Mouse (Mus musculus) heart, embryonic 15.5 days (tissue): ENCODE data around the gene Frmd5. TPM values are rescaled to one million over a fixed set of nuclear protein-coding genes. Genes with fewer than 3 reads are reported as not detected.
A peak's percentile ranks its signal among the peaks of the same experiment; 100 is the strongest.
"Not testable (repeated sequence)": the region's sequence is repeated elsewhere in the genome, so short reads cannot be mapped to it uniquely, and the experiment has no call there.

Experiments used
- ATAC-seq: fragments of 200-750 bp; cut with Nextera tagmentation; replicated peaks from 2 replicates; pipeline ENCODE4 v1.8.0; 2017; ENCODE audit warnings: low read depth, moderate TSS enrichment; ENCODE audit not compliant: insufficient number of reproducible peaks, insufficient read depth, low FRiP score
- H3K27ac ChIP-seq: fragments of 300-500 bp; sonication (generic); 2 replicates; pipeline ENCODE4 v1.5.1; 2015; ENCODE audit warnings: mild to moderate bottlenecking, inconsistent platforms
- H3K27me3 ChIP-seq: fragments of 300-500 bp; sonication (generic); 2 replicates; pipeline ENCODE4 v1.6.1; 2015; ENCODE audit warnings: inconsistent platforms
- H3K36me3 ChIP-seq: fragments of 300-500 bp; sonication (generic); 2 replicates; pipeline ENCODE4 v1.6.1; 2015; ENCODE audit warnings: mild to moderate bottlenecking, inconsistent platforms
- H3K4me1 ChIP-seq: fragments of 300-500 bp; sonication (generic); replicated peaks from 2 replicates; pipeline ENCODE4 v1.6.1; 2015; ENCODE audit warnings: inconsistent platforms
- H3K4me2 ChIP-seq: fragments of 300-500 bp; sonication (generic); 2 replicates; pipeline ENCODE4 v1.6.1; 2015; ENCODE audit warnings: inconsistent platforms, mild to moderate bottlenecking, moderate library complexity
- H3K4me3 ChIP-seq: fragments of 300-500 bp; sonication (generic); 2 replicates; pipeline ENCODE4 v1.5.1; 2015; ENCODE audit warnings: mild to moderate bottlenecking, inconsistent platforms
- H3K9ac ChIP-seq: fragments of 300-500 bp; sonication (generic); 2 replicates; pipeline ENCODE4 v1.6.1; 2015; ENCODE audit warnings: mild to moderate bottlenecking, inconsistent platforms
- H3K9me3 ChIP-seq: fragments of 300-500 bp; sonication (generic); replicated peaks from 2 replicates; pipeline ENCODE4 v1.6.1; 2016; ENCODE audit warnings: inconsistent platforms
- WGBS: fragments of 180-500 bp; shearing (Covaris S2); methylation state at CpG from one replicate; pipeline ENCODE4 v1.1.7; 2015; ENCODE audit warnings: mixed read lengths; 5-methylcytosine and 5-hydroxymethylcytosine counted together
- polyA plus RNA-seq: library from polyadenylated mRNA; unstranded; fragments of >200 nt; fragmentation: Nextera tagmentation; extraction: Ambion mirVana; gene quantifications from 2 replicates; pipeline ENCODE4 v1.2.1, GENCODE M21; 2015

Frmd5 gene
- polyA plus RNA-seq, 1 experiment from 2014 or later, result 47.3 TPM

DNA sequence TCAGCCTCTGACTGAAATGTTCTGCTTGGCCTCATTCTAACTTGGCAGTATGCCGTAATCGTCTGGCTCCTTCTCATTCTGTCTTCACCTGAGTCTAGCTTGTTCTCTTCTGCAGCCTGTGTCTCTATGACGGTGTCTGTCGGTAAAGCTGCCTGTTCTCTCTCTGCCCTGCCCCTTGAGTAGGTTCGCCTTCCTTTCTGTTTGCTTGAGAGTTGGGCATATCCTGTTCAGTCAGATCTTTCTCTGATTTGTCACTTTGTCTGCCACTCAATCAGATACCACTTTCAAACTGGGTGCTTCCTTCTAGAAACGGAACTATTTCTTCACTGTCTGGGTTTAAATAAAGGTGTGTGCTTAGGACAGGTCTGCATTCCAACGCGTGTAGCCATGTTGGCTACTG, 295.5 kb downstream of the Frmd5 start:
- Histone ChIP-seq H3K4me1 (peaks cover 16% of the 10 kb centered on the region), H3K9ac (no peak overlapping the region), H3K4me2 (no peak overlapping the region), H3K27ac (no peak overlapping the region), H3K27me3 (no peaks in the 10 kb centered on the region), H3K36me3 (peaks cover 14% of the 10 kb centered on the region), H3K4me3 (no peak overlapping the region), H3K9me3 (no peaks in the 10 kb centered on the region)
- ATAC-seq, result no peak
- 84% methylated on average over 8 of the region's 8 CpGs for WGBS

DNA sequence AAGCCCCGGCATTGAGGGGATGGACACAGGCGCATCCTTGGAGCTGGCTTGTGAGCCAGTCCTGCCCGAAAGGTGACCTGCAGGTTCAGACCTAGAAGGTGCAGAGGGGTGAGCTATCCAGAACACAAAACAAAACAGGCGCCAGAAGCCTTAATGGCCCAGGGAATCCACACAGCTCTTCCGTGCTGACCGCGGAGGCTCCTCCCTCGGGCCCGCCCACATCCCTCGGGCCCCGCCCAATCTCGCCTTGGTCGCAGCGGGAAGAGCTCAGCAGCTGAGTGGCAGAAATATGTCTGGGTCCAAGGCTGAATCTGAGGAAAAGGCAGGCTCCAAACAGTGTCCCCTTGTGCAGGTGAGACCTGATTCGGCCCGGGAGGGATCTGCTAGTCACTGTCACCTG, 297.3 kb downstream of the Frmd5 start:
- Histone ChIP-seq H3K36me3 (peaks cover 14% of the 10 kb centered on the region), H3K27me3 (no peaks in the 10 kb centered on the region), H3K27ac (no peak overlapping the region), H3K4me3 (peak overlapping the region; percentile 42), H3K9ac (peak overlapping the region; percentile 34; the same call in 1 of the 2 replicates), H3K9me3 (no peaks in the 10 kb centered on the region), H3K4me2 (peak overlapping the region; percentile 60), H3K4me1 (peaks cover 16% of the 10 kb centered on the region)
- ATAC-seq, result 0 out of 2 replicates have a peak, but pooled peaks have one; percentile 55
- 23% methylated on average over 16 of the region's 16 CpGs for WGBS

DNA sequence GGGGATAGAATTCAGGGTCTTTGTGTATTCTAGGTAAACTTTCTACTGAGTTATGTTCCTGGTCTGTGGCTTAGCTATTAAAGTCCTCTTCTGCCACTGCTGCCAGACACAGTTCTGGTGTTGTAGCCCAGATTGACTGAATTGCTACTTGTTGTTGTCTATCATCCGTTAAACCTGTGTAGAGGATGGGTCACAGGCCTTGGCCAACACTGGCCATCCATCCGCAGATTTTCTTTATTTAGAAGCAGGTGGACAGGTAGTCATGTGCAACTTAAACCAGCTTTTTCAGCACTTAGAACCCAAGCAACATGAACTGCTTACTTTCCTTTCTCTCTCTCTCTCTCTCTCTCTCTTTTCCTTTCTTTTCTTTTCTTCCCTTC, 298.9 kb downstream of the Frmd5 start:
- Histone ChIP-seq H3K4me2 (peak overlapping the region; percentile 78), H3K27me3 (no peaks in the 10 kb centered on the region), H3K9ac (peak overlapping the region; percentile 79; the same call in 1 of the 2 replicates), H3K4me3 (peak overlapping the region; percentile 71), H3K9me3 (no peaks in the 10 kb centered on the region), H3K36me3 (peaks cover 14% of the 10 kb centered on the region), H3K27ac (no peak overlapping the region), H3K4me1 (peaks cover 16% of the 10 kb centered on the region)
- ATAC-seq, result no peak
- 77% methylated on average over 2 of the region's 2 CpGs for WGBS

DNA sequence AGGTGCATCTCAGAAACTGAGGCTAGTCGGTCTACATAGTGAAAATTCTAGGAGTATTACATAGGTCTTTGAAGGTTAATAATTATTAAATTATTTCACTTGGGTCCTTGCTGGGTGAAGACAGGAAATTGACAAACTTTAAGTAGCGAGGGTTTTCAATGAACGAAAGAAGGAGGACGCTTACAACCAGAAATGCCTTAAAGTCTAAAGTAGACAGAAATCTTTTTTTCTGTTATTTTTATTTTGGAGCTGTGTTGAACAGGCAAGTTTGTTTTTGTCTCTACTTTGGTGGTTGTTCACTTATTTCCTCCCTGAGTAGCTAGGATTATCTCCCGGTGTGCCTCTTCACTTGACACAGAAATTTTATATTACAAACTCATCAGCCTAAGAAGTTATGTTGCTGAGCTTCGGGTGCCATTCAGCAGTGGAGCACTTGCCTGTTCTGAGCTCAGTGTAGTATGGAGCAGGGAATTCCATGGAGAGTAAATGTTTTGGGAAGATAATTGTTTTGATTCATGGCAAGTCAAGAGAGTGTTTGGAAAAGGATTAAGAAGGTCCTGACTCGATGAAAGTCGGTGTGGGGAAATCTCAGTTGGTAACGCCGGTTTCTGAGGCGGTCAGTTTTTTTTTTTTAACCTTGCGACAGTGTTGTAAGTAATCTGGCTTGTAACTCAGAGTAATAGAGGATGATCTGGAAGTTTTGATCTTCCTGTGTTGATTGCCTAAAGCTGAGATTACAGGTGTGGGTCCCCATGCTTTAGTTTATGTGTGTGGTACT, 299.5 kb downstream of the Frmd5 start:
- H3K4me1 ChIP-seq, result peaks cover 16% of the 10 kb centered on the region
- no peaks in the 10 kb centered on the region for H3K27me3 ChIP-seq
- H3K36me3 ChIP-seq, result peaks cover 14% of the 10 kb centered on the region
- no peak overlapping the region for H3K27ac ChIP-seq
- H3K4me3 ChIP-seq, result peak overlapping the region; percentile 71
- no peaks in the 10 kb centered on the region for H3K9me3 ChIP-seq
- no peak for ATAC-seq
- 15% methylated on average over 12 of the region's 12 CpGs for WGBS
- H3K9ac ChIP-seq, result peak overlapping the region; percentile 79
- peak overlapping the region; percentile 78 for H3K4me2 ChIP-seq

DNA sequence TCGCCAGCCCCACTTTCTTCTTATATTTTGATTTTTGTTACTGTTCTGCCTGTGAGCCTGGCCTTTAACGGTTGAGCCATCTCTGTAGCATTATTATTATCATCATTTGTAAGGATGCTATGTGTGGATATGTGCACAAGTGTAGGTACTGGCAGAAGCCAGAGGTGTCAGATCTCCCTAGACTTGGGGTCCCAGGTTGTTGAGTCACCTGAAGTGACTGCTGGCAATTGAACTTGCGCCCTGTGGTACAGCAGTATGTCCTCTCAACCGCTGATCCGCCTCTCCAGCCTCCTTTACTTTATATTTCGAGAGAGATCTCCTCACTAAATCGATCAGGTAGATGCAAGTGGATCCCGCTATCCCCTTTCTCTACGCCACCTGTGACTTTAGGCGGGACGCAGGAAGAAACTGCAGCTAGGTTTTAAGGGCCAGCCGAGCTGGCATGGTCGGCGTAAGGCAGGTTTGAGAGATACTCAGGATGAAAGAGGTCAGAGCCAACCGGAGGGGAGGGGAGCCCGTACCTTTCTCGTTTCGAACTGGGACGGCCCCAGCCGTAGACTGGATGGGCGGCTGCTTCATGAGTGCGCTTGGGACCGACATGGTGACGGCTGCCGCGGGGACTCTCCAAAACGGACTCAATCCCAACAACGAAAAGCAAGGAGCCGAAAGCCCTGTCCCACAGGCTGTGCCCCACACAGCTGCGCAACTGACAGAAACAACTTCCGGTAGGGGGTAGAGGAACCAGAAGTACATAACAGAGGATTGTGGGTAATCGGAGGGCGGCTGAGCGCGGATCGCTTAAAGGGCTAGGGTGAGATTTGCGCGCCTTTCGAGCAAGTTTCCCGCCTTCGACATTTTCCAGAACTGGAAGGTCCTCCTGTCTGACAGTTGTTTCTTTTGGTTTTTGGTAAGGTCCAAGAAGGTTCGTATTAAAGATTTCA, 300.7 kb downstream of the Frmd5 start, which contains the start of the genes Mfap1a and Wdr76:
Mfap1a (minus strand) TSS at position 724 of the 941 bp plus-strand sequence.
Wdr76 (plus strand) TSS at position 782 of the 941 bp plus-strand sequence.
- H3K27me3 ChIP-seq, H3K9me3 ChIP-seq: not testable (repeated sequence)
- peaks cover 16% of the 10 kb centered on the region for H3K4me1 ChIP-seq
- peak within 1 kb of the TSS; percentile 71 for H3K4me3 ChIP-seq
- peak within 1 kb of the TSS; percentile 78 for H3K4me2 ChIP-seq
- peak; percentile 88 for ATAC-seq
- 4% methylated on average over 42 of the region's 42 CpGs for WGBS
- H3K36me3 ChIP-seq, result peaks cover 11% of the 10 kb centered on the region
- peak within 1 kb of the TSS; percentile 79 for H3K9ac ChIP-seq
- peak within 1 kb of the TSS; percentile 79 for H3K27ac ChIP-seq

DNA sequence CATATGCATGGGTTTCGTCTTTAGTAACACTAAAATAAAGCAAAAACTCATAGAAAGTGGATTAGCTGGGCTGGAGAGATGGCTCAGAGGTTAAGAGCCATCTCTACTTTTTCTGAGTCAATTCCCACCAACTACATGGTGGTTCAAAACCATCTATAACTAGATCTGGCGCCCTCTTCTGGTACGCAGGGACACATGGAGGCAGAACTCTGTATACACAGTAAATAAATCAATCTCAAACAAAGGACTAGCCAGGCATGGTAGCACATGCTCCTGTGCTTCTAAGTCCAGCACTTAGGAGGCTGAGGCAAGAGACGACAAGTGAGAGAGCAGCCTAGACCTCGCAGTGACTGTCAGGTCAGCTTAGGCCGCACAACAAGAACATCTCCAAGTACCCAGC, 305.3 kb downstream of the Frmd5 start:
- not testable (repeated sequence) for H3K9me3 ChIP-seq, H3K4me3 ChIP-seq, H3K9ac ChIP-seq, H3K36me3 ChIP-seq, H3K27me3 ChIP-seq, H3K4me1 ChIP-seq, H3K4me2 ChIP-seq, ATAC-seq, H3K27ac ChIP-seq
- 85% methylated on average over 2 of the region's 6 CpGs for WGBS

Other genes with a start within 250 kb of the Frmd5 start
- gene Casc4, start 59.9 kb upstream of the Frmd5 start, polyA plus RNA-seq, result 11.5 and 13.6 TPM in 2 replicates
- gene Ctdspl2, start 148.9 kb upstream of the Frmd5 start, polyA plus RNA-seq, result 32.2 and 34.0 TPM in 2 replicates
- 0.05 and 0.06 TPM in 2 replicates for gene Mageb3, start 149.0 kb upstream of the Frmd5 start, polyA plus RNA-seq
- gene Eif3j1, start 221.5 kb upstream of the Frmd5 start, polyA plus RNA-seq, result 9.4 and 10.2 TPM in 2 replicates